Mouse (Mus musculus) induced T-regulatory cell, adult 2 months (primary cell): ENCODE data around the gene Slc6a21.
"Not testable (repeated sequence)": the region's sequence is repeated elsewhere in the genome, so short reads cannot be mapped to it uniquely, and the experiment has no call there.

ENCODE experiments used
- DNase-seq: peaks from one replicate; pipeline ENCODE4 v3.0.0-alpha.2; 2012; ENCODE audit warnings: low read depth

Gene Slc6a21

DNA sequence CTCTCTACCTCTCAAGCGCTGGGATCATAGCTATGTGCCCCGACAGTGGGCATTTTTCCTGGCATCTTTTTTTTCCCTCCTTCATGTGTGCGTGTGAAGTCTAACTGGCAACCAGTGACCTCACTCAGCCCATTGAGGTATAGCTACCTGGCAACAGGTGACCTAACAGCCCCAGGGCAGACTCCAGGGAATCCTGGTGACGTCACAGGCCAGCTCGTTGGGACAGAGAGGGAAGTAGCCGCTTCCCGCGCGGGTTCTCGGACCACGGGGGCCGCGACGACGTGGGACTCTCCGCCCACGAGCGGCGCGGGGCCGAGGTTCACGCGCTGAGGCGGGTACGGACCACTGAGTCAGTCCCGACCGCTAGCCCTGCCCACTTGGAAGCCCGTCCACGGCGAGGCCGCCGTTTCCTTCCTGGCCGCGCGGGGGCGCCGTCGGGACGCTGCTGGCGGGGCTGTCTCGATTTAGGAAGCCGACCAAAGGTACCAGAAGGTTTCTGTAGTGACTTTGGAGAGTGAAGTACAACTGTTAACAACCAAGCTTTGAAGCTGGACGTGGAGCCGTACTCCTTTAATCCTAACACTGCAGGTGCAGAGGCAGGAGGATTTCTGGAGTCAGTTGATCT lies at the start of gene Slc6a21:
Gene Slc6a21, plus strand, starts transcription at position 378 of the 625 bp plus-strand sequence.
- peak; percentile 82 for DNase-seq

DNA sequence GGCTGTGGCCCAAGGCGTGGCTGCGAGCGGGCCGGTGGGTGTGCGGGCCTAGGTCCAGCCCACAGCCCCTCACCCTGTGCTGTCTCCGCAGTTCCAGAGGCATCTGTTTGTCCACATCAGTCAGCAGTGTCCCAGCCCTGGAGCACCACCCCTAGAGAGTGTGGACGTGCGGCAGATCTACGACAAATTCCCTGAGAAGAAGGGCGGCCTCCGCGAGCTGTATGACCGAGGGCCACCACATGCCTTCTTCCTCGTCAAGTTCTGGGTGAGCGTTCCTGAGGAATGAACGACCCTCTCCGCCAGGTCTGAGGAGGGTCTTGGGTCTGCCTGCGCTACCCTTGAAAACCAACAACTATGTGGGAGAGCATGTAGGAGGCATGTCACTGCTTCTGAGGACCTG lies 48.8 kb upstream of the Slc6a21 start:
- no peak for DNase-seq

DNA sequence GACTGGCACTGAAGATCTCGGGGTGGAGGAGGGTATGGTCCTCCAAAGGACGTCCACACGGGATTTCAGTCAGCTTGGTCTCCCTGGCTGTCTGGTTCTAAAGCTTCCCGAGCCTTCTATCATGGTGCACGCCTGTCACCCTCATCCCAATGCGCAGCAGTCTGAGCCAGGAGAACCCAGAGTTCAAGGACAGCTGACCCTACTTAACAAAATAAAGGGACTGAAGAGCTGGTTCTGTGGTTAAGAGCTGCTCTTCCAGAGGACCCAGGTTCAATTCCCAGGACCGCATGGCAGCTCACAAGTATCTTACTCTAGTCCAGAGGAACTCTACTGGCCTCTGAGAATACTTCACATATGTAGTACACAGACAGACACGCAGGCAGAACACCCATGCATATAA lies 48.3 kb upstream of the Slc6a21 start:
- DNase-seq: no peak

DNA sequence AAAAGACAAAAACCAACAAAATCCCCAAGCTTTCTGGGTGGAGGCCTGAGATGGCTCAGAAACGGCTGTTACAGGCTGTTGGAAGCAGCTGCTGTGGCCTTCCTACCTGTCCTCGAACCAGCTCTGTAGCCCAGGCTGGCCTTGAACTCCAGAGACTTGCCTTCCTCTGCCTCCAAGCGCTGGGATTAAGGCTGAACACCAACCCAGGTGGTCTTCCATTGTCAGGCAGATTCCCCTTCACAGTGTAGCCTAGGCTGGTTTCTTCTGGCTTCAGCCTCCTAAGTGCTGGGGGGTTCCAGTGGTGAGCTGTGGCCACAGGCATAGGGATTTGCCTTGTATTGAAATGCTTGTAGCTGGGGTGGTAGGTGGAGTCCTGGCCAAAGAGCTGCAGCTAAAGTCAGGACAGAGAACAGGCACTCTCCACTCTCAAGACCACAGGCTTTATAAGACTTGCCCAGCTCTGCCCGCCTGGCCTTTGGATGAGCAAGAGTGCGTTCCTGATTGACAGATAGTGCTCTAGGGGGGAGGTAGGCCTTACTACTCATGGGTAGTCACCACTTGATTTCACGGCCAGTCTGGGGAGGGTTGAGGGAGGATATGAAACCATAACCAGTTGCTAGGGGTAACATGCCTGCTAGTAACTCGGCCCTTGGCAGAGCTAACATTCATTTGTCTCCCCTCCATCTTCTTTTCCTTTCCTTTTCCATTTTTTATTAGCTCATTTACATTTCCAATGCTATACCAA lies 47.7 kb upstream of the Slc6a21 start:
- DNase-seq: no peak

DNA sequence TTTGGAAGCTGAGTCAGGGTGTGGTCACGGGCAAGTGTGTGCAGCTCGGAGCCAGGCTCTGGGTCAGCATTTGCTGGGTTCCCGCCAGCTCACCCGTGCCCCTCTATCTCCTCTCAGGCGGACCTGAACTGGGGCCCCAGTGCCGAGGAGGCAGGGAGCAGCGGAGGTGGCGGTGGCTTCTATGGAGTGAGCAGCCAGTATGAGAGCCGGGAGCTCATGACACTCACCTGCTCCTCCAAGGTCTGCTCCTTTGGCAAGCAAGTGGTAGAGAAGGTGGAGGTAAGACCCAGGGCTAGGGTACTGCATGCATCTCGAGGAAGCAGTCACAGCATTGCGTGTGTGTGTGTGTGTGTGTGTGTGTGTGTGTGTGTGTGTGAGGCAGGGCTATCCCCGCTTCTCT lies 46.1 kb upstream of the Slc6a21 start:
- no peak for DNase-seq

DNA sequence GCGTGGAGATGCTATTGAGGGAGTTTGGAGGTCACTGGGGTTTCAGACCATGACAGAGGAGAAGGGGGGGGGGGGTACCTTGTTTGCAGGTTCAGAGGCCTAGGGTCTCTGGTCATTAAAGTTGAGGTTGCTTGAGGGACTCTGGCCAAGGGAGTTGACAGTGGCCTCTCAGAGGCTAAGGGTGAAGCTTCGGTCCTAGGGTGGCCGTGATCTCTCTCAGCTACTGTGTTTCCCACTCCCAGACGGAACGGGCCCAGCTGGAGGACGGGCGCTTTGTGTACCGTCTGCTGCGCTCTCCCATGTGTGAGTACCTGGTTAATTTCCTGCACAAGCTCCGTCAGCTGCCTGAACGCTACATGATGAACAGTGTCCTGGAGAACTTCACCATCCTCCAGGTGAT lies 45.4 kb upstream of the Slc6a21 start:
- DNase-seq: no peak

DNA sequence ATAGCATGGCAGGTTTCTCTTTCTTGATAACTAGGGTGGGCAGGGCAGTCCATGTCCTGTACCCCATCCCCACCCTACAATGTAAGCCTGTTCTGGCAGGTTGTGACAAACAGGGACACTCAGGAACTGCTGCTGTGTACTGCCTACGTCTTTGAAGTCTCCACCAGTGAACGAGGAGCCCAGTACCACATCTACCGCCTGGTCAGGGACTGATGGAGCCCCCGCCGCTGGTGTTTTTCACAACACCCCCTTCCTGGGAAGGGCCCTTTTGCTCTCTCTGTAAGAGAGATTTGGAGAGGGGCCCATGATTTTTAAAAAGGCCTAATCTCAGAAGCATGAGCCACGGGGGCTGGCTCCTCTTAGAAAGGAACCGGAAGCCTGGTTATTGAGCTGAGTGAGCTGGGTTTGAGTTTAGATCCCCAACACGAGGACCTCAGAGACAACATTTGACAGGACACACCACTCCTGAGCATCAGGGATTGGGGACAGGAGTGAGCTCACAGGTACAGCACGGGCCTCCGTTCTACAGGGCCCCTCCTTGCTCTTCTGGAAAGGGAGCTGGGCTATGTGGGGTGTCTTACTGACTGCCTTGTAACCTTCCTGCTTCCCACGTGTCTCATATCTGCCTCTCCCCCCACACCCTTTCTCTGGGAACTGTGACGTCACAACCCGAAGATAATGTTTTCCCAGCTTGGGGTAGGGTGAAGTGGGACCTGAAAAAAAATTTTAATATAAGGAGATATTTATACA lies 44.4 kb upstream of the Slc6a21 start:
- no peak for DNase-seq

DNA sequence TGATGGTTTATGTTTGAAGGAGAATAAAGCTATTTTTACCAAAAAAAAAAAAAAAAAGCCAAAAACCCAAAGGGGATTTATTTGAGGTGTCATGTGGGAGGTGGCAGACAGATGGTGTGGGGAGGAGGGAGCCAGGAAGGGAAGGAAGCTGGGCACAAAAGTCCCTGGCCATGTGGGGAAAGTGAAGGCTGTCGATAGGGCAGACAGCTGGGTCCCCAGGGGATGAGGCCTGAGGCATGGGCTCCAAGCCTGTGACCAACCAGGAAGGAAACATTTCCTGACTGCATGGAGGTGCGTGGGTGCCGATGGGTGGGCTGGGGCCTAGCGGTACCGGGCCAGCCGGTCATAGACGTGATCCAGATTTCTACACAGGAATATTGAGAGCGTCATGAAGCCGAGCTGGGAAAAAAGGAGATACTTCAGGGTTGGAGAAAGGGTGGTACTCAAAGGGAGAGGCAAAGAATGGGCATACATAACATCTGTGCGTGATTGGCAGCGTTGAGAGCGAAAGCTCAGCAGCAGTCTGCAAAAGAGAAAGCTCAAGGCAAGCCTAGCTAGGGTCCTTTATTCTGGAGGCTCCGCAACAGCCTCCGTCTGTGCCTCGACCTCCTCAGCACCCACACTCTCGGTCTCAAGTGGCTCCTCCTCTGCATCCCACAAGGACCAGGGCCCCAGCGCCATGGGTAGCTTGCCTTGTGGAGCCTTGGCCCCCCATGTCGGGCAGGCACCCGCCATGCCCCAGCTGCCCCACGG lies 43.6 kb upstream of the Slc6a21 start:
- no peak for DNase-seq

DNA sequence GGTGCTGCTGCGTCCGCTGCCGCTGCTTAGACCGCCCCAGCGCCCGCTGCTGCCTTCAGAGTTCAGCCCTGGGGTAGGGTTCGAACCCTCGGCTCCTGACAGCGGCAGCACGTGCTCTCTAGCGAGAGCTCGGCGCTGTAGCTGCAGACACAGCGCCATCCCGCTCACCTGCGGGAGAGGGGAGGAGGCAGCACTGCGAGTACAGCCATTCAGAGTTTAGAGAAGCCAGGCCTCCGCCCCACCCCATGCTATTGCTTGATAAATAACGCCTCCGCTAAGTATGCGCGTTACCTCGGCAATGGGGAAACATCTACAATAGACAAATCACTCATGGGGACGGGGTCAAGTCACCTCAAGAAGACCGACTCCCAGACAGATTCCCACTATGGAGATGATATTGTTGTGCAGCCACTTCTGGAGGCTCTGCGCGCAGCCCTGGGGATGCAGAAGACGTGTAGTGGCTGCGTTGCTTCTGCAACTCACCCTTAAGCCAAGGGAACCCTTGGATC lies 42.9 kb upstream of the Slc6a21 start:
- DNase-seq: no peak

DNA sequence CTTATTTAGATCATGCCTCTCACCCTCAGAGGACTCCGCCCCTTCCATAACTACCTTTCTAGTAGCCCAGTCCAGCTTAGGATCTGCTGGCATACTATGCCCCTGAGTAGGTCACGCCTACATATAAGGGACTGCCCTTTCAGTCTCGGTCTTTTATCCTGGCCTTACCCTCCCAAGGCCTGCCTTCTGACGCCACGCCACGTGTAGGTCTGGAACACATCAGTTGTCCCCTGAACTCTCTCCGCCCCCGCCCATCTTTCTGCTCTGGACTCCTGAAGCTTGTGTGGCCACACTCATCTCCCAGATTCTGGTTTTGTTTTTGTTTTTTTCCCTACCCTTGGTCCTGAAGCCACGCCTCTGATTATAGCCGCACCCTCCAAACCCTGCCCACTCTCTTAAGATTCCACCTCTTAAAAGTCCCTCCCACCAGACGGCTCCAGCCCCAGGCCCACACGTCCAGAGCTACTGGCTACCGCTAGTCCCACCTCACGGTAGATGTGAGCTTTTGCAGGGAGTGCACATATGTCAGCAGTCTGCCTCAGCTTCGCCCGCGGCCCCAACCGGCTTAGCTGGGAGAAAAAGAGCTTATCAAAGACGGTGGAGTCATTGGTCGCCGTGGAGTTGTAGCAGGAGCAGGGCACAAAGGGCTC lies 42.3 kb upstream of the Slc6a21 start:
- DNase-seq: no peak

DNA sequence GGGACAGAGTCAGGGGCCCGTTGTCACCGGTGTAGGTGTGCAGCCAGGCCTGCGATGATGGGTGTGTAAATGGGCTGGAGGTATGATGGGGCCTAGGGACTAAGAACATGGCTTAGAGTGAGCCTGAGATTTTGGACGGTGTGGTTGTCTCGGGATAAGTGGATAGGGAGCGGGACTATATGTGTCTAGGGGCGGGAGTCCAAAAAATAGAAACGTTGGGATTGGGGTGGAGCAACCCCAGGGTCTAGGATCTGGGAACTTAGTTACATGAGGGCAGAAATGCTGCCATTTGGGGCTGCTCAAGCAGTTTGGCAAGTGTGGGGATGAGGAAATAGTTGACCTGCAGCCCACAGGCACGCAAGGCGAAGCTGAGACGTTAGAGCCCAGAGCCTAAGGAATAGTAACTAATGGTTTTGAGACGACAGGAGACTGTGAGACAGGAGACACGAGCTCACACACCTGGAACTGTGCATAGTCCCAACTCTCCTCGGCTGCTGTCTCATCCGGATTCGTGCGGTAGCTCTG lies 41.6 kb upstream of the Slc6a21 start:
- DNase-seq: no peak

DNA sequence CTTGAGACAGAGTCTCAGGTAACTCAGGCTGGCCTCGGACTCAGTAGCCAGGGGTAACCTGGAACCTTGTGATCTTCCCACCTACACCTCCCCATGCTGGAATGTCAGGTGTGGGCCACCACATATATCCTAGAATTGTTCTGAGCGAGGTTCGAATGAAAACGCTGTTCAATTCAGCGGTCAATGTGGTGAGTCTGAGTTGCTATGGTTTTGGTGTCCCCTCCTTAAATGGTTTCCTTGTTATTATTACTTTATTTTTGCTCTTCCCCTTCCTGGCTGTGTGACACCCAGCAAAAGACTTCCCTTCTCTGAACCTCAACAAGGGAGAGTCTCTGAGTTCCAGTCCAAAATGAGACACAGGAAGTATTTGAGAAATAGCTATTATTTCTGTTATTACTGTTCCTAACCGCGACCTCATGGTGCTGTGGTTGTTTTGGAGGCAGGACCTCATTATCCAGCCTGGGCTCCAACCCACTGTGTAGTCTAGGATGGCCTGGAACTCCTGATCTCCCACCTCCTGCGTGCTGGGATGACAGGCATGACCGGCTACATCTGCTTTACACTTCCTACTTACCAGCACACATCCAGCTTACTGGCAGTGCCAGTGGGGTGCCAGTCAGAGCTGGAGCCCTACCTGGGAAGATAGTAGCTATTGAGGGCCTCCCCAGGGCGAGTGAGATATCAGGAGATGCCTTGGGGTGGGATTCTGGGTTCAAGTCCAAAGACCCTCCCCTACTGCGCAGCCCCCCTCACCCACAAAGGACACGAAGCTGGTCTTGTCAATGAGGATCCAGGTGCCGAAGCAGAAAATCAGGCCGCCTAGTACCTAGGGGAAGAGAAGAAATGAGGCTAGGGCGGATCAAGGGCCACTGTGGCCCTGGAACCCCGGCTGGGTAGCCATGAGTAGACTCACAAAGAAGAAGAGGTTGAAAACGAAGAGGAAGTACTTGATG lies 39.3 kb upstream of the Slc6a21 start:
- peak; percentile 54 for DNase-seq

DNA sequence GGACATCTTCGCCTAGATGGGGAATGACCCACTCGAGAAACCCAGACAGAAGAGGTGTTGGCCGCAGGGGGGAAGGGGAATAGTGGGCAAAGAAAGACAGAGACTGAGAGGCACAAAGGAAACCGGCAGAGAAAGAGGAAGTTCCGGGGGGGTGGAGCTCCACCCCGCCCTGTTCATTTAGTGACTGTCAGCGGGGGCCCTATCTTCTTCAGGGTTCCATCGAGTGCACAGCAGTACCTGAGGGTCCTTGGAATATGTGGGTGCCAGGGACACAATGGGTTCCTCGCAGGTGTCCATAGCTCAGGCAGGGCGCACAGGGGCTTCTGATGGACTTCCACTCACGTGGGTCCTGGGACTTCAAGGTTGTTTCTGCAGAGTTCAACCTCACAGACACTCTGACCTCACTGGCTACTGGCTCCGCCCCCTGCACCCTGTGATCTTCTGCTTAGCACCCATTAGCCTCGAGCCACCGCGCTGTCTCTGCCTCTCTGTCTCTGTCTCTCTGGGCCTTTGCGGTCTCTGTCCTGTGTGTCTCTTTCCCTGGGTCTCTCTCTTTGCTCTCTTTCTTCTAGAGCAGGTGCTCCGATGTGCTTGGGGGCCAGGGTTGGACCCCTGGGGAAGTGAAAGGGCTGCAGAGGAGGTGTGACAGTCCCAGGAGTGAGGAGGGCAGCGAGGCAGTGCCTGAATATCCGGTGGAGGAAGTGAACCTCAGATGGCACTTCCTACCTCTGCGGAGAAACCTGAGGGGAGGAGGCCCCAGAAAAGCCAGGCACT lies 38.4 kb upstream of the Slc6a21 start, which contains the start of gene Cd37:
Gene Cd37, minus strand, starts transcription at position 393 of the 774 bp plus-strand sequence.
- peak; percentile 96 for DNase-seq

DNA sequence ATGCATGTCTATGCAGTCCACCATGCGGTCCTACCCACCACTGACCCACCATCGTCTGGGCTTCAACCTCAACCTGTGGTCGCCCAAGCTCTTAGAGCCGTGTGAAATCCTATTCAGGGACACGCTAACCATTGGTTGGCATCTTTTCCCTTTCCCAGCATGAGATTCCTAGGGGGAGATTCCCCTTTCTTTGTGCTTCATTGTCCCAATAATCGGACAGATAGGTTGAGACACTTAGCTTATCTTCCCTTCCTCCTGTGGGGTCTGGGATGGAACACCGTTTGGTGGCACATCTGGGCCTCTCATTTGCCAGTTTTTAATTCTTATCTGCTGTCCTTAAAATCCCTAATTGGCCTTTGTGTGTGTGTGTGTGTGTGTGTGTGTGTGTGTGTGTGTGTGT lies 37.2 kb upstream of the Slc6a21 start:
- DNase-seq: no peak

DNA sequence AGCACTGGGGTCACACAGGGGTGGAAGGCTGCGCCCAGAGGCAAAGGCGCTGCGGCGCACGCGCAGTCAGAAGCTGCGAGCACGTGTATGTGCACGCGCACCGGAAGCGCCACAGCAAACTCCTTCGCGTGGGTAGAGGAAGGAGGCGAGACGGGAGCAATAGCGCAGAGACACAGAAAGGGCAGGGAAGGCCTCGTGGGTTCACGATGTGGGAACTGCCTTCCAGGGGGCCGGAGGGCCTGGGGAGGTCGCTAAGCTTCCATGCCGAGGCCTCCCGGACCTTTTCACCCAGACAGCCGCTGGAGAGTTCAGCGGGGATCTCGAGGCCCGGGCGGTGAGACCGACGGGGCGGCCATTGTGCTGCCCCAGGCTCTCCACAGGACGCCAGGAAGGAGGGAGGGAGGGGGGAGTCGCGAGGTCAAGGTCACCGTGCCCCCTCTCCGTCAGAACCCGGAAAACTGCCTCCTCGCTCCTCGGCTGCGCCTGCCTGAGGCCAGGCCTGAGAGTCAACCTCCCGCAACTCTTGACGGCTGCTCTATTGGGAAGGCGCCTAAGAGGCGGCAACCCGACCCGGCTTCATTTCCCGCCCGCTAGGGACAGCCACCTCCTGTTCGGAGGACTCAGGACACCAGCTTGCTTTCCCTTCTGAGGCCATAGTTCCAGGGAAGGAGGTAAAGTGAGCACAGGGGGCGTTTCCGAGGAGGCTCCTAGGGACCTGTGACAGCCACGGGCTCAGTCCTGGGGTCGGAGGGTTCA lies 36.5 kb upstream of the Slc6a21 start, which contains the start of gene Slc6a16:
Gene Slc6a16, plus strand, starts transcription at position 453 of the 756 bp plus-strand sequence.
- no peak for DNase-seq

DNA sequence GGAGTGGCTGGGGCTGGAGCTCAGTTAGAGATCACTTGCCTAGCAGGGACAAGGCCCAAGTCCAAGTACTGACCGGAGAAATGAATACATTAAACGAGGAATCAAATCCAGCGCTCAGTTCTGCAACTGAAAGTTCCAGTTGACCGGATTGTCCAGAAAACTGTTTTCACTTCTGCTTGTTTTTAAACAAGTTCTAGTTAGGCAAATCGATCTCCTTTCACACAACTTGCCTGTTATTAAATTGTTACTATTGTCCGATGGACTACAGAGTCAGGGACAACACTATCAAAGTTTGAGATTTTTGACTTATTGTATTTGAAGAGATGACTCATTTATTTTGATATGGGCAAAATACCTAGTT lies 35.9 kb upstream of the Slc6a21 start:
- DNase-seq: no peak

DNA sequence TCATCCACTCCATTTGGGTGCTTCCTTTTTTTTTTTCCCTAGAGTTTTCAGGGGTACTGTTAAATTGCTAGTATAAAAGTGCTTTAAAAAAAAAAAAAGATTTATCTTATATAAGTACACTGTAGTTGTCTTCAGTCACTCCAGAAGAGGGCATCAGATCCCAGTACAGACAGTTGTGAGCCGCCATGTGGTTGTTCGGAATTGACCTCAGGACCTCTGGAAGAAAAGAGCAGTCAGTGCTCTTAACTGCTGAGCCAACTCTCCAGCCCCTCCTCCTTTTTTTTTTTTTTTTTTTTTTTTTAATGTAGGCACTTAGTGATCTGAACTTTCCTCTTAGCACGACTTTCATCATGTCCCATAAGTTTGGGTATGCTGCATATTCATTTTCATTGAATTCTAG lies 29.6 kb upstream of the Slc6a21 start:
- DNase-seq: peak; percentile 39

DNA sequence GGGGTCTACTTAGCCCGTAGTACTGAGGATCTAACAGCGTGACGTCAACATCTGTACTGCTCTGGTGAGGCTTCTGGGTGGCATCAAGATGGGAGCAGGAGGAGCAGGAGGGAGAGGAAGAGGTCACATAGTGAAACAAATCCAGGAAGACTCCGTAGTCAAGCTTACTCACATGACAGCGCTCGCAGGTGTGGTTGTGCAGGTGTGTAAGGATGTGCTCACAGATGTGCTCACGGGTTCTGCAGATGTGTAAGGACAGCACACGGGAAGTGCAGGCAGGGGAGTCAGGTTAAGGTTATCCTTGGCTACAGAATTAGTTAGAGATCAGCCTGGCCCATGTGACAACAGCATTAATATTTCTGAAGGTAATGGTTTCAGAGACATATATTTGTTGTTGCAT lies 23.5 kb upstream of the Slc6a21 start:
- no peak for DNase-seq

DNA sequence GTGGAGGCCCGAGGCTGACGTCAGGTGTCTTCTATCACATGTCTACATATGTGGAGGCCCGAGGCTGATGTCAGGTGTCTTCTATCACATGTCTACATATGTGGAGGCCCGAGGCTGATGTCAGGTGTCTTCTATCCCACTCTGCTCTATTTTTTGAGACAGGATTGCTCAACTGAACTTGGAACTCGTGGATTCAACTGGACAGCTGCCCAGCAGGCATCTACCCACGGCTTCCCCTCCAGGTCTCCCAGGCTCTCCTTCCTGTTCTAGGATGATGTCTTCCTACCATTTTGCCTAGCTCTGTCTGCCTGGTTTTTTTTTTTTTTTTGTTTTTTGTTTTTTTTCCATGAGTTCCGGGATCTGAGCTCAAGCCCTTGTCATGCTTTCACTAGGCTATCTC lies 21.5 kb upstream of the Slc6a21 start:
- not testable (repeated sequence) for DNase-seq
